25 mouse cellular contexts compared by ENCODE assay signal in the genomic region with DNA sequence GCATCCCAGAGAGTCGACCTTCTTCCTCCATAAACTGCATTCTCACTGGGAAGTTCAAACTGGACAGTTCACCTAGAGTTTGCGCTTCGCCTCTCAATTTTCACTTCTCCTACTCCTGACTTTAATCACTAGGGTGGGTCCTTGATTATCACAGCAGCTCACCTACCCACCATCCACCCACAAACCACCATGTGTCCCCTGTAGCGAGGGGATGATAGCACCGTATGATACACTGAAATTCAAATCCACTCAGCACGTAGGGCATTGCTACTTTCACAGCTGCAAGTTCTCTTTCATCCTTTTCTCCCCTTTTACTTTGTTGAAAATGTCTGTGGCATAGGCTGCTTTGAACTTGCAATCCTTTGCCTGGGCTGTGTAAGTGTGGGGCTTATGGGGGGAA.
"Had no signal": no experiment of that assay in that cellular context is flagged by ENCODE, and none has a peak within 500 bp of the region (broad histone marks: within the 10 kb centered on the region; RNA-seq: fewer than 3 reads in every experiment).

No protein-coding gene starts in this region.

- H3K4me3 ChIP-seq: gastrocnemius, adult 2 months; heart, embryonic 13.5 days; heart, embryonic 15.5 days; hindbrain, embryonic 13.5 days; hindbrain, embryonic 15.5 days; kidney, embryonic 15.5 days; layer of hippocampus, adult 2 months; limb, embryonic 10.5 days; limb, embryonic 12.5 days; liver, embryonic 13.5 days had no signal

- ATAC-seq: hindbrain, postnatal 0 days; intestine, embryonic 16.5 days had no signal

- H3K27ac ChIP-seq: gastrocnemius, adult 2 months; heart, embryonic 13.5 days; heart, embryonic 15.5 days; hindbrain, embryonic 13.5 days; hindbrain, embryonic 15.5 days; hindbrain, postnatal 0 days; kidney, embryonic 15.5 days; limb, embryonic 10.5 days; limb, embryonic 12.5 days; liver, embryonic 13.5 days had no signal

- H3K4me2 ChIP-seq: heart, embryonic 11.5 days; heart, embryonic 13.5 days; heart, embryonic 15.5 days; hindbrain, embryonic 13.5 days; hindbrain, embryonic 15.5 days; kidney, embryonic 15.5 days; limb, embryonic 12.5 days; liver, embryonic 13.5 days had no signal

- DNase-seq: gastrocnemius, adult 2 months; gastrocnemius, postnatal 10 days; gastrocnemius, postnatal 25 days; heart, adult 18-20 months; heart, postnatal 14 days; heart, postnatal 36 days; kidney, adult 11 months; kidney, adult 2 months; kidney, adult 9 months; kidney, postnatal 10 days; kidney, postnatal 25 days; kidney, postnatal 4 days; liver; liver, embryonic 13.5 days had no signal

- H3K9me3 ChIP-seq: heart, embryonic 13.5 days; heart, embryonic 15.5 days; hindbrain, embryonic 13.5 days; hindbrain, embryonic 15.5 days; kidney, embryonic 15.5 days; limb, embryonic 10.5 days; limb, embryonic 12.5 days; liver, embryonic 13.5 days had no signal

- H3K9ac ChIP-seq: heart, embryonic 13.5 days; heart, embryonic 15.5 days; hindbrain, embryonic 13.5 days; hindbrain, embryonic 15.5 days; kidney, embryonic 15.5 days; limb, embryonic 12.5 days; liver, embryonic 13.5 days had no signal

- H3K36me3 ChIP-seq: heart, embryonic 13.5 days; heart, embryonic 15.5 days; hindbrain, embryonic 13.5 days; hindbrain, embryonic 15.5 days; kidney, embryonic 15.5 days; limb, embryonic 10.5 days; limb, embryonic 12.5 days; liver, embryonic 13.5 days had no signal

- H3K27me3 ChIP-seq: heart, embryonic 13.5 days; heart, embryonic 15.5 days; hindbrain, embryonic 13.5 days; hindbrain, embryonic 15.5 days; kidney, embryonic 15.5 days; limb, embryonic 12.5 days; liver, embryonic 13.5 days had no signal

- H3K4me1 ChIP-seq: heart, embryonic 13.5 days; heart, embryonic 15.5 days; hindbrain, embryonic 15.5 days; kidney, embryonic 15.5 days; limb, embryonic 10.5 days; liver, embryonic 13.5 days had no signal
